Mouse (Mus musculus): ENCODE measurements at regions not wholly inside any gene's neighbourhood (a gene's known extent, or its start where the extent isn't known, plus 50 kb on each side); places are given as distances from the start of the nearest gene placed in this dataset.

- TF ChIP-seq CTCF (IDR thresholded peaks at IDR 0.05; ENCODE audit: low read depth), result no peak
- TF ChIP-seq EP300 (IDR thresholded peaks at IDR 0.05; ENCODE audit: low read depth), result no peak
Measured at GRCm38 (mm10) chr2:92813028-92813427, 101.9 kb upstream of the Syt13 start.
